Mouse (Mus musculus) CH12.LX (cell line): Measurements from ENCODE around the gene Itprid2.

Source experiments
- CTCF ChIP-seq, 2 experiments: IDR thresholded peaks in 1 of 2; conservative IDR thresholded peaks in 1 of 2; 2 replicates each; pipeline ENCODE4 v1.5.1; 2011 to 2012; ENCODE audit warnings: low read depth in 2 of 2, low read length in 2 of 2, improper control_type of control experiment in 1 of 2, inconsistent platforms in 1 of 2, mild to moderate bottlenecking in 1 of 2, moderate library complexity in 1 of 2
- ELF1 ChIP-seq: IDR thresholded peaks from 2 replicates; pipeline ENCODE4 v1.6.1; 2014; ENCODE audit warnings: low read depth, mild to moderate bottlenecking, inconsistent platforms, low read length, improper control_type of control experiment
- EP300 ChIP-seq: IDR thresholded peaks from 2 replicates; pipeline ENCODE4 v1.6.1; 2011; ENCODE audit warnings: low read length, improper control_type of control experiment
- ETS1 ChIP-seq: conservative IDR thresholded peaks from 2 replicates; pipeline ENCODE4 v1.6.1; 2012; ENCODE audit warnings: low read depth, mild to moderate bottlenecking, inconsistent platforms, low read length, improper control_type of control experiment, moderate library complexity
- POLR2A ChIP-seq: IDR thresholded peaks from 2 replicates; pipeline ENCODE4 v1.6.1; 2011; ENCODE audit warnings: low read depth, mild to moderate bottlenecking, improper control_type of control experiment, low read length
- USF1 ChIP-seq: IDR thresholded peaks from 2 replicates; pipeline ENCODE4 v1.6.1; 2014; ENCODE audit warnings: low read depth, mild to moderate bottlenecking, inconsistent platforms, low read length, improper control_type of control experiment

DNA sequence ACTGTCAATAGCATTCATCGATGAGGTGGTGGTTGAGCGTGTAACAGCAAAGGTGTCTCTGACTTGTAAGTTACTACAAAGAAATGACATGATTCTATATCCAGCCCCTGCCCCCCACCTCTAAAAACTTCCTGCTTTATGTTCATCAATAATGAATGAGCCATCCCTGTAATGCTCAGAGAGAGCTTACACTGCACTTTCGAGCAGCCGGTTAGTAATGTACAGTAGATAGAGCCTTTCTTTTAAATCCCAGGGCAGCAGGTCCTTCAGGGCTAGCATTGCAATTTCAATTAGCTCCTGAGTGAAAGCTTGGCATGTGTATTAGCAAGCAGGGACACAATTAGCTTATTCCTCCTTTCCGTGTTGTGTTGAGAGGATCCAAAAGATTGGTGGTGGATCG is 72.4 kb downstream of the Itprid2 start, which contains the start of gene Ppp1r1c:
- TF ChIP-seq CTCF (conservative IDR thresholded peaks at IDR 0.05 in 1 of 2, IDR thresholded peaks at IDR 0.05 in 1 of 2; ENCODE audit: low read depth in 2 of 2, low read length in 2 of 2) (no peak), USF1 (no peak), ETS1 (no peak), ELF1 (no peak), POLR2A (no peak), EP300 (no peak)
